10 mouse cellular contexts compared by ENCODE assay signal in the genomic region with DNA sequence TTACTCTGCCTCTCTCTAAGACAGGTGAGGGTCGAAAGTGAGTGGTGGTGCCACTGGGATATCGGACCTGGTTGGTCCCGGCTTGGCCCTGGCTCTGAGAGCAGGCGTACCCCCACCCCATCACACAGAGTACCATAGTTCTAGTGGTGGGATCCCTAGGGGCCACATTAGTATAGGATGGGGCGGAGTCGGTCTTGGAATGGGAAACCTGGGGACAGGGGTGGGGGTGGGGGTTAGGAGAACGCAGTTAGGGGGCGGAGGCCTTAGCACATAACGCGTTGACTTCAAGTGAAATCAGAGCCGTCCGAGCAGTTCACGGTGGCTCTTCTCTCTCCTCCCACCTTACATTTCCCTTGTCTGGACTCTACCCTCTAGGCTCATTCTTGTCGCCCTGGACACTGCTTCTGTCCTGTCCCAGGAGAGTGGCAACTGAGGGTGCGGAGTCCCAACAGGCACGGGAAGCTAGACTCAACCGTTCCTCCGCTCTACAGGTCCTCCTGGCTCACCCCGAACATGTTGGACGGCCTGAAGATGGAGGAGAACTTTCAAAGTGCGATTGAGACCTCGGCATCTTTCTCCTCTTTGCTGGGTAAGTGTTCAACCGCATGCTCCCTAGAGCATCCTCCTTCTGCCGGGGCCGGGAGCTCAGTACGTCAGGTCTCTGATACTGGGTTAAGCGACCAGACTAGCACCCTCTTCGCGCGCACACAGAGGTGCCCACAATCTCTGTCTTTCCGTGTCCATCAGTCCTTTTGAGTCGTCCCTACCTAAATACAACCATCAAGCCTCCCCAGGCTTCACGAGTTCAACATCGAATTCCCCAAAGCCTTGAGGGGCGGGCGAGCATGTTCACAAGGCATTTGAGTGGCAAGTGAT. TPM values are rescaled to one million over a fixed set of nuclear protein-coding genes. Genes with fewer than 3 reads are reported as not detected.
A peak's percentile ranks its signal among the peaks of the same experiment; 100 is the strongest.
DNase-seq lines count a peak whose midpoint lies in the region; ATAC-seq and TF ChIP-seq lines count a peak whose summit lies in the region.
"Had no signal": no experiment of that assay in that cellular context is flagged by ENCODE, and none has a peak within 500 bp of the region (broad histone marks: within the 10 kb centered on the region; RNA-seq: fewer than 3 reads in every experiment).

No protein-coding gene starts in this region.

- no peaks in the 10 kb centered on the region for H3K36me3 ChIP-seq in heart, embryonic 14.5 days (ENCODE audit: control insufficient read depth, insufficient read depth, low read length)
- H3K36me3 ChIP-seq in embryonic facial prominence, embryonic 10.5 days (replicated peaks) = no peaks in the 10 kb centered on the region
- no peaks in the 10 kb centered on the region for H3K36me3 ChIP-seq in hindbrain, postnatal 0 days (ENCODE audit: insufficient read depth, low read length)

- 2% methylated on average over 36 of the region's 36 CpGs for WGBS in heart, embryonic 14.5 days
- WGBS in embryonic facial prominence, embryonic 10.5 days = 2% methylated on average over 36 of the region's 36 CpGs
- 2% methylated on average over 35 of the region's 36 CpGs for WGBS in hindbrain, postnatal 0 days

- H3K4me1 ChIP-seq in heart, embryonic 14.5 days (ENCODE audit: control insufficient read depth in 2 of 2, insufficient read depth in 2 of 2, low read length in 2 of 2) = peaks cover 2 to 14% of the 10 kb centered on the region in 2 experiments; a peak in 3 of 4 replicates
- peaks cover 30% of the 10 kb centered on the region for H3K4me1 ChIP-seq in embryonic facial prominence, embryonic 10.5 days
- H3K4me1 ChIP-seq in hindbrain, postnatal 0 days (ENCODE audit: insufficient read depth, low read length) = peaks cover 8% of the 10 kb centered on the region; the same call in 1 of the 2 replicates

- no peak for DNase-seq in heart, postnatal 25 days (ENCODE audit: low spot score)
- peak; percentile 54 for DNase-seq in embryonic facial prominence, embryonic 10.5 days (ENCODE audit: low spot score)
- no peak for DNase-seq in hindbrain, postnatal 0 days (ENCODE audit: low spot score)
- DNase-seq in neural tube, embryonic 10.5 days (ENCODE audit: extremely low spot score, low spot score) = peak; percentile 61
- no peak for DNase-seq in right cerebral cortex, postnatal 10 days (ENCODE audit: low spot score in 2 of 2)
- no peak for DNase-seq in cerebellum, adult 11-12 months
- DNase-seq in gastrocnemius, postnatal 25 days = no peak
- DNase-seq: cerebellum, adult 11 months had no signal

- peak overlapping the region; percentile 50 for H3K9ac ChIP-seq in heart, embryonic 14.5 days (ENCODE audit: low read length)
- H3K9ac ChIP-seq in hindbrain, postnatal 0 days (replicated peaks; ENCODE audit: low read length) = peak overlapping the region; percentile 46; the same call in 1 of the 2 replicates

- no peak for TF ChIP-seq CTCF in hindbrain, postnatal 0 days (IDR thresholded peaks at IDR 0.05; ENCODE audit: low read depth)

- ATAC-seq in heart, embryonic 14.5 days (ENCODE audit: insufficient number of reproducible peaks, insufficient read depth, low FRiP score, low read depth) = no peak
- ATAC-seq in hindbrain, postnatal 0 days = peak; percentile 38

- H3K27me3 ChIP-seq in heart, embryonic 14.5 days (ENCODE audit: control insufficient read depth, insufficient read depth, low read length) = peaks cover 86% of the 10 kb centered on the region
- H3K27me3 ChIP-seq in embryonic facial prominence, embryonic 10.5 days (replicated peaks; ENCODE audit: low read depth, poor library complexity, severe bottlenecking) = peaks cover 91% of the 10 kb centered on the region
- peaks cover 67% of the 10 kb centered on the region for H3K27me3 ChIP-seq in hindbrain, postnatal 0 days (ENCODE audit: insufficient read depth, low read length)

- H3K9me3 ChIP-seq in heart, embryonic 14.5 days (ENCODE audit: control insufficient read depth, low read length) = peaks cover 1% of the 10 kb centered on the region; the same call in 1 of the 2 replicates
- peaks cover 3% of the 10 kb centered on the region; the same call in 1 of the 2 replicates for H3K9me3 ChIP-seq in embryonic facial prominence, embryonic 10.5 days
- 0 out of 2 replicates have a peak, but pooled peaks cover 2% of the 10 kb centered on the region for H3K9me3 ChIP-seq in hindbrain, postnatal 0 days (ENCODE audit: low read length)

- intact Hi-C loops in heart, postnatal 25 days (cut with DNase I) = no loop called here

- H3K4me2 ChIP-seq in heart, embryonic 14.5 days (ENCODE audit: low read length) = peak overlapping the region; percentile 92
- peak overlapping the region; percentile 68 for H3K4me2 ChIP-seq in hindbrain, postnatal 0 days (ENCODE audit: low read depth, low read length)

- peak overlapping the region; percentile 46 to 50 for H3K4me3 ChIP-seq in heart, embryonic 14.5 days (ENCODE audit: control insufficient read depth in 1 of 2, insufficient read depth in 1 of 2, low read depth in 1 of 2, low read length in 2 of 2)
- peak overlapping the region; percentile 68 for H3K4me3 ChIP-seq in embryonic facial prominence, embryonic 10.5 days
- peak overlapping the region; percentile 46 for H3K4me3 ChIP-seq in hindbrain, postnatal 0 days (ENCODE audit: low read length)

- no peak overlapping the region for H3K27ac ChIP-seq in heart, embryonic 14.5 days (replicated peaks in 1 of 2; ENCODE audit: control insufficient read depth in 1 of 2, insufficient read depth in 1 of 2, low read depth in 2 of 2, low read length in 2 of 2)
- no peak overlapping the region; the same call in 1 of the 2 replicates for H3K27ac ChIP-seq in embryonic facial prominence, embryonic 10.5 days (replicated peaks)
- peak overlapping the region; percentile 41; the same call in 1 of the 2 replicates for H3K27ac ChIP-seq in hindbrain, postnatal 0 days

RNA-seq across cellular contexts. Expression of a gene that starts 0.5 kb away (rescaled TPM):
- polyA plus RNA-seq in heart, embryonic 14.5 days (2014; fragmentation: Nextera tagmentation; extraction: Ambion mirVana) = not detected in 2 replicates
- not detected for total RNA-seq in heart, postnatal 25 days (2021)
- 2.6 and 4.9 TPM in 2 replicates for polyA plus RNA-seq in embryonic facial prominence, embryonic 10.5 days (2016; fragmentation: Nextera tagmentation; extraction: Ambion mirVana)
- total RNA-seq in hindbrain, postnatal 0 days (2014; rRNA removed) = 7.8 and 12.5 TPM in 2 replicates
- polyA plus RNA-seq in hindbrain, postnatal 0 days (2015; fragmentation: Nextera tagmentation; extraction: Ambion mirVana) = 4.9 and 5.7 TPM in 2 replicates
- under 1 TPM; 0.43 to 0.51 TPM for total RNA-seq in gastrocnemius, postnatal 25 days (2021)
- polyA plus RNA-seq: spleen, adult 2 months had no signal

Comparison
In these comparisons a context has a peak if more than half of its experiments do, and no peak if none do; other contexts are left out.
1. DNase-seq: peak in embryonic facial prominence, embryonic 10.5 days (single experiment) and neural tube, embryonic 10.5 days (single experiment); none in heart, postnatal 25 days (single experiment), hindbrain, postnatal 0 days (single experiment), right cerebral cortex, postnatal 10 days (0 of 2), cerebellum, adult 11-12 months (single experiment) and gastrocnemius, postnatal 25 days (single experiment).
2. Peak in every context shown above with its lines, with median percentiles within 50 percentile points of each other: H3K4me3 ChIP-seq.